Mouse (Mus musculus) embryo, embryonic 9.5 days (tissue): ENCODE results near the gene Dhrs4.
A peak's percentile ranks its signal among the peaks of the same experiment; 100 is the strongest.

Experiments
- DNase-seq: peaks from one replicate; pipeline ENCODE4 v3.0.0-alpha.2; 2017; ENCODE audit errors: extremely low spot score

Dhrs4 gene

GRCm38 (mm10) chr14:55526674-55527073, 48.1 kb downstream of the Dhrs4 start:
- no peak for DNase-seq

- peak; percentile 17 for DNase-seq
These were observed 49.4 kb downstream of the Dhrs4 start for GRCm38 (mm10) chr14:55527940-55528339.

GRCm38 (mm10) chr14:55536116-55536745, 57.7 kb downstream of the Dhrs4 start:
- DNase-seq: peak; percentile 22
